Mouse (Mus musculus) spleen, adult 12 weeks (tissue): ENCODE results near the gene Sptlc2.
"Not testable (repeated sequence)": the region's sequence is repeated elsewhere in the genome, so short reads cannot be mapped to it uniquely, and the experiment has no call there.

ENCODE experiments used
- DNase-seq: peaks from one replicate; pipeline ENCODE4 v3.0.0; 2022; ENCODE audit warnings: low spot score

Sptlc2 gene

DNA sequence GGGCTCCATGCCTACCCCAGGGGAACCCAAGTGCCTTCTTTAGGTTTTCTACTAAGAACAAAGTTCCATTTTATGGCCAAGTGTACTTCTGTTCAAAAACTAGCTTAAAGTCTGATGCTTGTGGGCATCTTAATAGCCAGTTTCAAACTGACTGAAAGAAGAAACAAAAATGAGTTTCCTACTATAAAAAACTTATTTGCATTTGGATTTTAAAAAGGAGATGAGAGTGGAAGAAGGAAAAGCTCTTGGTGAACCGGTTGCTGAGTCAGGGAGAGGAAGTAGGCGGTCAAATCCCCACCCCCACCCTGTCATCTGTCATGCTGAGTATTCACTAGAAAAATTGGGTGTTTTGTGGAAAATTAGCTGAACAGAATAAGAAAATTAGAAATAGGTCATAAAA, 57.9 kb downstream of the Sptlc2 start:
- DNase-seq, result no peak

- DNase-seq, result no peak
Observed at GRCm38 (mm10) chr12:87328025-87328424, 60.1 kb downstream of the Sptlc2 start.

- no peak for DNase-seq
Observed at GRCm38 (mm10) chr12:87327610-87328009, 60.5 kb downstream of the Sptlc2 start.

GRCm38 (mm10) chr12:87325452-87325851, 62.7 kb downstream of the Sptlc2 start:
- DNase-seq, result no peak

DNA sequence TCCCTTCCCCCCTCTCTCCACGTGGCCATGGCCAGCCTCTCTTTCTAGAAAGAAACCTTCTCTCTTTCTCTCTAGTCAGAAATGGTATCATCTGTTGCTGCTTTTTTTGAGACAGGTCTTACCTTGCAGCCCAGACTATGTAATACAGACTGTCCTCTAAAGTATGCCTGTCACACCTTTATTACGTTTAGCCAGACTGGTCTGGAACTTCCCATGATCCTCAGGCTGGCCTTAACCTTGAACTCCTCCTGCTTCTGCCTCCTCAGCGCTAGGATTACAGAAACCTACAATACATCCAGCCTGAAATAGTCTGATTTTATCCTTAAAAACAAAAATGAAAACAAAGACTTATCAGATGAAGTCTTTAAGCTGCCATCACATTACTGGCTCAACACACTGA, 68.9 kb downstream of the Sptlc2 start:
- DNase-seq, result no peak

DNA sequence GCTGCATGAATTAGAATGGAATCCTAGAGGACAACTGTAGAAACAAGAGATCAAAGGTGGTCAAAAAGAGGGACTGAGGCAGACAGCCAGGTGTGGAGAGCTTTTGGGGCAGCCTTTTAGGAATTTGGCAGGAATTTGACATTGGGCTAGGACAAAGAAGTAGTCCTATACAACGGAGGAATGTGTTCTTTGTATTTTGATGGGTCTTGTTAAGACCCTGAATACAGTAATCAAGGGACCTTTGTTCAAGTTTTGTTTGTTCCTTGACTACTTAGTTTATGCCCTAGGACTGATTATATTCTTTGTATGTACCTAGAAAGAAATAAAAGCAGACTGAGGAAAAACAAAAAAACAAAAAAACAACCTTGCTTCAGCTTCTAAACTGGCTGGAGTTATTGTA, 70.2 kb downstream of the Sptlc2 start:
- DNase-seq, result no peak

DNA sequence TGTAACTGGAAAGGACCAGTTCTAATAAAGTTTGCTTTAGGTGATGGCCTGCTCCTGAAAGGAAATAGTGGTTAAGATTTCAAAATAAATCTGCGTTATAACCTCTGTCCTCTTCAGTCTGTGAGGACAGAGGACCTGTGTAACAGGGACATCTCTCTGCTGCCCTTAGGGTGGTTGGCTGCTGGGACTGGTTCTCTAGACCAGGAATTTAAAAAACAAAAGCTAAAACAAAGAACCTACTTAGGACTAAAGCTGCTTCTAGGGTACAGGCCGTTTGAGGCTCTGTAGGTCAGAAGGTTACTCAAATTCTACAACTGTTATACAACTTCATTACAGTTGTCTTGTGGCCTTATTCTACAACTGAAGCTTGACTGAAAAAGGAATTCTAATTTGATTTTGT, 75.1 kb downstream of the Sptlc2 start:
- DNase-seq, result no peak

GRCm38 (mm10) chr12:87306584-87306844, 81.6 kb downstream of the Sptlc2 start:
- DNase-seq, result not testable (repeated sequence)

DNA sequence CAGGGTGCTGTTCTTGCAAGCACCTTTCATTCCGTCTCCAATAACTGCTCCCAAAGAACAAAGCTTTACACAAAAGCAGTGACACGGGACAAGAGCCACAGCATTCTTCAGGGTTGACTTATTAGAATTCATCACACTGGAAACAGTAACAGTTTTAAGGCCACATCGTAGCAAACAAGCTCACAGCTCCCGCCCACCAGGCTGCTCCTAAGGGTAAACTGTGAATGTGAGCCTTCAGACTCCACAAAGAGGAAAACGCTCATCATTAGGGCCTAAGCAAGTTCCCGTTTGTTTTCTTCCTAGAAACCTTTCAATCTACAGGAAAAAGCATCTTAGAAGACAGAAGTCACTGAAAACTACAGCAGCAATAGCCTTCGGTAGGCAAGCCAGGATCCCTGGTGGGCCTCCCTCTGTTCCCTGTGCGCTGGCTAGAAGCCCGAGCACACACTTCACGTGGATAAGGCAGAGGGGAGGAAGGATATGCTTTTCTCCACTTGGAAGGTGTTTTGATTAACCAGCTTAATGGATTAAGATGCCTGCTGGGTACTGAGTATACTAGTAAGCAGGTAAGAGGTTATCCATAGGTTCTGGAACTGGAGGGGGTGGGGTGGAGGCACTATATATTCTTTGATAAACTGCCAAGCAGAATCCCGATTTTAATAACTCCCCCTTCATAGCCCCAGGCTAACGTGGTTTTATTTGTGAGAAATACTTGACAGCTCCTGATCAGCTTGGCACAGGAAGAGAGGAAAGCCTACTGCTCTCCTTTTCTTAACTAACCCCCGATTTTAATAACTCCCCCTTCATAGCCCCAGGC, 82.2 kb downstream of the Sptlc2 start:
- DNase-seq, result no peak

GRCm38 (mm10) chr12:87301189-87301588, 87.0 kb downstream of the Sptlc2 start:
- DNase-seq, result no peak

- no peak for DNase-seq
Observed at GRCm38 (mm10) chr12:87300441-87300690, 87.8 kb downstream of the Sptlc2 start.

DNA sequence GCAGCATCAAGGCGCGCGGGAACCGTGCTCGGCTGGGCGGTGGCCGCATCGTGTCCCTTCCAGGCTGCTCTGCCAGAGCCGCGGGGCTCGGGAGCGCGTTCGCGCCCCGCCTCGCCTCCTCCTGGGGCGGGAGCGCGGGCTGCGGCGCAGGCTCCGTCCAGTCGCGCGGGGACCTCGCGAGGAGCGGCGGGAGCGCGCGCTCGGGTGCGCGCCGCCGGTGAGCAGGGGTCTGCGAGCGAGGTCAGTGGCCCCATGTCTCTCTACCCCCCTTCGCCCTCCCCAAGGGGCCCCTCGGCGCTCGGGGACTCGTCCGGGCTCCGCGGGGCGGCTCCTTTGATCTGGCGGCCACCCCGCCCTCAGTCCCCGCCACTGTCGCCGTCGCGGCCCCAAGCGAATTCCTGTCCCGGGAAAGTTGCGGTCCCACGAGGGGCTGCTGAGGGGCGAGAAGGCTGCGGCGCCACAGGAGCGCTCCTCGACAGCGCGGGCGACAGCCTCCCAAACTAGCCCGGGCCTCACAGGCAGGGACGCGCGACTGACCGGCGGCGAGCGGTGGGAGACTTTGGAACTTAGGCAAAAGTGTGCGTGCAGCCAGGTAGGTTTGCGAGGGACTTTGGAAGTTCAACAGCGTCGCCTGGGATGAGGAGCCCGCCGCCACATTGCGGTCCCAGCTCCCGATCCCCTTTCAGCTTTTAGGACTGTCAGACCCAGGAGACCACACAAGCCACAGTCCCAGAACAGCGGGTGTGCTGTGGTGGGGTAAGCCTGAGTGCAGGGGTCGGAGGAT, 88.3 kb downstream of the Sptlc2 start, which contains the start of gene Ism2:
TSS of gene Ism2 (minus strand) at position 49 of the 784 bp plus-strand sequence.
- no peak for DNase-seq

GRCm38 (mm10) chr12:87299037-87299656, 89.0 kb downstream of the Sptlc2 start:
- DNase-seq, result no peak

- no peak for DNase-seq
Observed at GRCm38 (mm10) chr12:87293934-87294333, 94.2 kb downstream of the Sptlc2 start.

DNA sequence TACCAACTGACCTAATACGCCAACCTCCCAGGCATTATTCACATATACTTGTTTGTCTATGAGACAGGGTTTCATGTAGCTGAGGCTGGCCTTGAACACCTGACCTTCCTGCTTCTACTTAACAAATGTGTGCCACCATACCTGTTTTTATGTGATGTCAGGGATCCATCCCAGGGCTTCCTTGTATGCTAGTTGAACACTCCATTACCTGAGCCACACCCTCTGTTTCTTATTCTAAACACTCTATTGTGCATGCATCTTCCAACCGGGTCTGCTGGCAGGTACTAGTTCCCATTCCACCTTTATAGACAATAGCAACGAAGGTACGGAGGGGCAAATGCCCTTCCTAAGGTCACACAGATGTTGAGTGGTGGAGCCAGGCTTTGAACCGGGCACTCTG, 99.1 kb downstream of the Sptlc2 start:
- no peak for DNase-seq

GRCm38 (mm10) chr12:87284726-87285125, 103.4 kb downstream of the Sptlc2 start:
- no peak for DNase-seq

- DNase-seq, result no peak
Observed at GRCm38 (mm10) chr12:87284268-87284667, 103.9 kb downstream of the Sptlc2 start.

GRCm38 (mm10) chr12:87283706-87284105, 104.4 kb downstream of the Sptlc2 start:
- no peak for DNase-seq

GRCm38 (mm10) chr12:87282743-87283142, 105.4 kb downstream of the Sptlc2 start:
- DNase-seq, result no peak

DNA sequence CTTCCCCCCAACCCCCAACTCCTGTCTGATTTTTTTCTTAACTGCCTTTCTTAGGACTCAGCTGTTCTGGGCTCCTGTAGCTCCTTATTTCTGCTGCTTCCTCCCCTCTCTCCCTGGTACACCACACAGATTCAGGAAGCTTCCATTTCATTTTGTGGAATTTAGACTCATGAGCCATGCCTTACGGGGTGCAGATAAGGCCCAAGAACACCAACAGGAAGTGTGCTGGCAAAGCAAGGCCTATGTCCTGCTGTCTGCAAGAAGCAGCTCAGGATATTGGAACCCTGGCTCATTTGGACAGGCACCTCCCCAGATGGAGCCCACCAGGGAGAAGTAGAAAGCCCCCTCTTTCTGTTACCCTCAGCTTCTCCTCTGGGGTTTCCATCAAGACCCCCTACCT, 106.4 kb downstream of the Sptlc2 start:
- no peak for DNase-seq

DNA sequence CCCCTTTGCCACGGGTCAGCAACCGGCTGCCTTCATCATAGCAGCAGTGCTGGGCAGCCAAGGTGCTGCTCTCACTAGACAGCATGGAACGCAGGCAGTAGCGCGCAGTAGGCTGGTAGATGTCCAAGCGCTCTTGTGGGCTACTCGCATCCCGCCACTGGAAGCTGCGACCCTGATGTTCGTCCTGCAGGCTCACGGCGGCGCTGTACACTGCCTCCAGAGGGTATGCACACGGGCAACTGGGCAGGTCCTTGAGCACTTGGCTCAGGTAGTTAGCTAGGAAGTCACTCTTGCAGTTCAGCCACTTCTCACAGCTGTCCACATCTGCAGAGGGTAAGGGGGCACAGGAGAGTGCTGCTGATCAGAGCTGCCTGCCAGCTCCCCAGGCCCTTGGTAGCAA, 108.3 kb downstream of the Sptlc2 start:
- no peak for DNase-seq

- no peak for DNase-seq
Observed at GRCm38 (mm10) chr12:87279350-87279749, 108.8 kb downstream of the Sptlc2 start.

DNA sequence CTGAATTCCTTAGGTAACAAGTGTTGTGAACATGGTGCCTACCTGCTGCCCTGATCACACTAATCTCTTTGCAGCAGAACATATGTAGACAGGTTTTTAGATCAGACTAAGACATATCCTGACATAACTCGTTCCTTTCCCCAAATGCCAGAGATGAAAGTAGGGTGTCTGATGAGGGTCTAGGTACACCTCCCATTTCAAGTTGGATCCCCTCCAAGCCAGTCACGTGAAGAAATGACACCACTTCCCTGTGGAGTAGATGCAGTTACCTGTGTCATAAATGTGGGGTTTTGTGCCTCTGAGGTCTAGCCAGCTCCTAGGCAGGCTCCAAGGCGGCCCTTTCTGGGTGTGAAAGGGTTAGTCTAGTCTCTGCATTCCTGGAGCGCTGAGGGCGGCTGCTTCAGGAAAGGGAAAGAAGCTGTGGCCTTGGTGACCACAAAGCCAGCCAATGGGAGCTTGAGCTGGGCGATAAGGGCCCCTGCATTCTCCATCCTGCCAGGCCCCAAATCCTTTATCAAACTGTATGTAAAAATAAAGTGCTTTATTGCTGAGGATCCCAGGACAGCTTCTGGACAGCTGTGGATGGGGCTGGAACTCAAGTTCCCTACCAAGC, 109.9 kb downstream of the Sptlc2 start:
- DNase-seq, result no peak
